Mouse (Mus musculus): ENCODE data around the gene Gm20696. TPM values are rescaled to one million over a fixed set of nuclear protein-coding genes. Genes with fewer than 3 reads are reported as not detected.

Gene Gm20696
- polyA plus RNA-seq, 1 experiment from 2014 or later, result 6.0 TPM

DNA sequence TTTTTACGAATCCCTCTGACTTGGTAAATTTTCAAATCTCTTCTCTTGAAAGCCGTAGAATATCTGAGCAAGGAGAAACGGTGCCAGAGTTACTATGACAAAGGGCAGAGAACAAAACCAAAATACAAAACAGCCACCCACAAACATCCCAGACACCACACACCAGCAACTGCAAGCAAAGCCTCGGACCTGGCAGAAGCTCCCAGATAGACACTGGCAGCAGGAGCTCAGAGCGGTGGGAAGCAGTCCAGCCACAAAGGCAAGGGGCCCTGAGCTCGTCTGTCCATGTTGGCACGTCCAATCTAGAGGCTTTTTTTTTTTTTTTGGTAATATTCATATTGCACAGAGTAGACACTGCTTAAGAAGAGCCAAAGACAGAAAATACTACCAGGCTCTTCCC, 202.7 kb downstream of the Gm20696 start:
- no peak for ATAC-seq (ENCODE audit: low FRiP score)
- DNase-seq (ENCODE audit: low spot score), result no peak
- H3K4me1 ChIP-seq (replicated peaks; ENCODE audit: control insufficient read depth, insufficient read depth, low read length), result no peaks in the 10 kb centered on the region
- H3K27me3 ChIP-seq (ENCODE audit: control insufficient read depth, insufficient read depth, low read length), result no peaks in the 10 kb centered on the region
- no peak overlapping the region for H3K4me3 ChIP-seq (ENCODE audit: low read depth, low read length)
- H3K9me3 ChIP-seq (ENCODE audit: control insufficient read depth, low read length), result no peaks in the 10 kb centered on the region
- no peak overlapping the region for H3K27ac ChIP-seq (ENCODE audit: low read depth, low read length)
- no peak overlapping the region for H3K4me2 ChIP-seq (replicated peaks; ENCODE audit: low read depth, low read length)
- H3K36me3 ChIP-seq (ENCODE audit: control insufficient read depth, insufficient read depth, low read length), result no peaks in the 10 kb centered on the region
- 90% methylated on average over 7 of the region's 7 CpGs for WGBS
- H3K9ac ChIP-seq (ENCODE audit: low read depth, low read length), result no peak overlapping the region

DNA sequence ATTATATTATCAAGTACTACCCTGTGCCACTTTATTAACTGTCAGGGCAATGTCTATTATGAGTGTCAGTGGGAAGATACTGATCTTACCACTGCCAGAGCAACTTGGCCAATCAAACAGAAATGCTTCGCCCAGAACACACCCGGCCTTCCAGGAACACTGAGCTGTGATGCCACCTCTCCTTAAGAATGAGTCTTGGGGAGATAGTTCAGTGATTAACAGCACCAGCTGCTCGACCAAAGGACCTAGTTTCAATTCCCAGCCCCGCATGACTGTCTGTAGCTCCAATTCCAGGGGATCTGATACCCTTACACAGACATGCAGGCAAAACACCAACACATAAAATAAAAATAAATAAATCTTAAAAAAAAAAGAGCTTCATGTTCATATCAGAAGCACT, 207.8 kb downstream of the Gm20696 start:
- H3K9me3 ChIP-seq (ENCODE audit: control insufficient read depth, low read length), result no peaks in the 10 kb centered on the region
- 90% methylated on average over 4 of the region's 4 CpGs for WGBS

DNA sequence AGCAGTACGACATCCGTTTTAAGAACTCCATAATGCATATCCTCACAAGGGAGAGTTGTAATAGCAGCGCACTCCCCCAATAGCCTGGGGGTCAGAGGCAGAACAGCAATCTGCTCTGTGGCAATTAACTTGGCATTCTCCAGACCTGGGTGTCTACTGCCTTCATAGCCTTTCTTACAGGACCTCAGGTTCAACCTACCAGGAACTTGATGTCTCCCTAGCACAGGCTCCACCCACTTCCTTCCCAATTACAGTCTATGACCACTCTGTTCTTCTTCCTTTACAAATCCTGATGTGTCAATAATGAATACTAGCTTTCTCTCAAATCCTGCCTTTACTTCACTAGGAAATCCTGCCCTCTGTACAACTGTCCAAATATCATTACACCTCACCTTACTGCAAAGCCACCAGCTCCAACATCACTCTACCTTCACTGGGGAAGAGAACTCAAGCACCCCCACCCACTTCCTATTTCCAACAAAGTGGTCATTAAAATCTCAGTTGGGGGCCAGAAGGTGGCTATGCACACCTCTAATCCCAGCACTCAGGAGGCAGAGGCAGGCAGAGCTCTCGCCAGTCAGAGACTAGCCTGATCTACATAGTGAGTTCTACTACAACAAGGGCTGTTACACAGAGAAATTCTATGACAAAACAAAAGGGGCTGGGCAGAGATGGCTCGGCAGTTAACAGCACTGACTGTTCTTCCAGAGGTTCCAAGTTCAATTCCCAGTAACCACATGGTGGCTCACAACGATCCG, 212.7 kb downstream of the Gm20696 start:
- 90% methylated on average over 7 of the region's 7 CpGs for WGBS

More for the DNA sequence above, 207.8 kb downstream of the Gm20696 start:
- Histone ChIP-seq H3K4me3 (ENCODE audit: low read depth, low read length) (no peak overlapping the region), H3K27ac (ENCODE audit: low read depth, low read length) (no peak overlapping the region), H3K36me3 (ENCODE audit: control insufficient read depth, insufficient read depth, low read length) (no peaks in the 10 kb centered on the region), H3K27me3 (ENCODE audit: control insufficient read depth, insufficient read depth, low read length) (no peaks in the 10 kb centered on the region), H3K9ac (ENCODE audit: low read depth, low read length) (no peak overlapping the region), H3K4me1 (replicated peaks; ENCODE audit: control insufficient read depth, insufficient read depth, low read length) (no peaks in the 10 kb centered on the region), H3K4me2 (replicated peaks; ENCODE audit: low read depth, low read length) (no peak overlapping the region)
- DNase-seq (ENCODE audit: low spot score) (no peak), ATAC-seq (ENCODE audit: low FRiP score) (no peak)

GRCm38 (mm10) chr6:99452638-99453185, 213.9 kb downstream of the Gm20696 start:
- Histone ChIP-seq H3K4me1 (replicated peaks; ENCODE audit: control insufficient read depth, insufficient read depth, low read length) (0 out of 2 replicates have a peak, but pooled peaks cover 2% of the 10 kb centered on the region), H3K4me2 (replicated peaks; ENCODE audit: low read depth, low read length) (no peak overlapping the region), H3K27me3 (ENCODE audit: control insufficient read depth, insufficient read depth, low read length) (no peaks in the 10 kb centered on the region), H3K36me3 (ENCODE audit: control insufficient read depth, insufficient read depth, low read length) (no peaks in the 10 kb centered on the region), H3K9me3 (ENCODE audit: control insufficient read depth, low read length) (no peaks in the 10 kb centered on the region), H3K9ac (ENCODE audit: low read depth, low read length) (no peak overlapping the region), H3K27ac (ENCODE audit: low read depth, low read length) (no peak overlapping the region), H3K4me3 (ENCODE audit: low read depth, low read length) (no peak overlapping the region)
- ATAC-seq (ENCODE audit: low FRiP score) (no peak), DNase-seq (ENCODE audit: low spot score) (no peak)
- WGBS, result 60% methylated on average over 2 of the region's 2 CpGs

More for the DNA sequence above, 212.7 kb downstream of the Gm20696 start:
- H3K27me3 ChIP-seq (ENCODE audit: control insufficient read depth, insufficient read depth, low read length), result no peaks in the 10 kb centered on the region
- ATAC-seq (ENCODE audit: low FRiP score), result no peak
- 0 out of 2 replicates have a peak, but pooled peaks cover 2% of the 10 kb centered on the region for H3K4me1 ChIP-seq (replicated peaks; ENCODE audit: control insufficient read depth, insufficient read depth, low read length)
- no peak overlapping the region for H3K9ac ChIP-seq (ENCODE audit: low read depth, low read length)
- DNase-seq (ENCODE audit: low spot score), result no peak
- no peak overlapping the region for H3K4me3 ChIP-seq (ENCODE audit: low read depth, low read length)
- H3K9me3 ChIP-seq (ENCODE audit: control insufficient read depth, low read length), result no peaks in the 10 kb centered on the region
- no peak overlapping the region for H3K4me2 ChIP-seq (replicated peaks; ENCODE audit: low read depth, low read length)
- H3K36me3 ChIP-seq (ENCODE audit: control insufficient read depth, insufficient read depth, low read length), result no peaks in the 10 kb centered on the region
- H3K27ac ChIP-seq (ENCODE audit: low read depth, low read length), result no peak overlapping the region

- Histone ChIP-seq H3K4me2 (replicated peaks; ENCODE audit: low read depth, low read length) (no peak overlapping the region), H3K27ac (ENCODE audit: low read depth, low read length) (no peak overlapping the region), H3K36me3 (ENCODE audit: control insufficient read depth, insufficient read depth, low read length) (no peaks in the 10 kb centered on the region), H3K9me3 (ENCODE audit: control insufficient read depth, low read length) (no peaks in the 10 kb centered on the region), H3K4me3 (ENCODE audit: low read depth, low read length) (no peak overlapping the region), H3K9ac (ENCODE audit: low read depth, low read length) (no peak overlapping the region), H3K4me1 (replicated peaks; ENCODE audit: control insufficient read depth, insufficient read depth, low read length) (0 out of 2 replicates have a peak, but pooled peaks cover 2% of the 10 kb centered on the region), H3K27me3 (ENCODE audit: control insufficient read depth, insufficient read depth, low read length) (no peaks in the 10 kb centered on the region)
- DNase-seq (ENCODE audit: low spot score), result no peak
- WGBS, result 60% methylated on average over 11 of the region's 11 CpGs
- no peak for ATAC-seq (ENCODE audit: low FRiP score)
Observed at GRCm38 (mm10) chr6:99451479-99451878, 215.1 kb downstream of the Gm20696 start.

DNA sequence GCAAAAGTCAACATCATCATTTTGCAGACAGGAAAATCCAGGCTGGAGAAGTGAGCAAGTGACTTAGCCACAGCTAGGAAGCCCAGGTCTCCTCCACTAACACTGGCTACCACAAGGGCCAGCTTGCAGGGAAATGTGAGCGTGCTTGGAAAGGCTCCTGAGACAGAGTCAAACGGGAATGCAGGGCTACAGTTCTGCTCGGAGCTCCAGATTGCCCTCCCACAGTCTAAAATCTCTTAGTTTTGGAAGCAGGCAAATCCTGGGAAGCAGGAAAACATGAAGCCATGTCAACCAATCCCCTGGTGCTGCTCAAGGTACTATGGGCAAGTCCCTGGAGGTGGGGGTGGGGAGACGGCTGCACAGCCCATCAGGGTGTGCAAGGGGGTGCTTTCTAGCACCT, 219.2 kb downstream of the Gm20696 start:
- no peaks in the 10 kb centered on the region for H3K27me3 ChIP-seq (ENCODE audit: control insufficient read depth, insufficient read depth, low read length)
- no peak for ATAC-seq (ENCODE audit: low FRiP score)
- WGBS, result 77% methylated on average over 4 of the region's 4 CpGs

DNA sequence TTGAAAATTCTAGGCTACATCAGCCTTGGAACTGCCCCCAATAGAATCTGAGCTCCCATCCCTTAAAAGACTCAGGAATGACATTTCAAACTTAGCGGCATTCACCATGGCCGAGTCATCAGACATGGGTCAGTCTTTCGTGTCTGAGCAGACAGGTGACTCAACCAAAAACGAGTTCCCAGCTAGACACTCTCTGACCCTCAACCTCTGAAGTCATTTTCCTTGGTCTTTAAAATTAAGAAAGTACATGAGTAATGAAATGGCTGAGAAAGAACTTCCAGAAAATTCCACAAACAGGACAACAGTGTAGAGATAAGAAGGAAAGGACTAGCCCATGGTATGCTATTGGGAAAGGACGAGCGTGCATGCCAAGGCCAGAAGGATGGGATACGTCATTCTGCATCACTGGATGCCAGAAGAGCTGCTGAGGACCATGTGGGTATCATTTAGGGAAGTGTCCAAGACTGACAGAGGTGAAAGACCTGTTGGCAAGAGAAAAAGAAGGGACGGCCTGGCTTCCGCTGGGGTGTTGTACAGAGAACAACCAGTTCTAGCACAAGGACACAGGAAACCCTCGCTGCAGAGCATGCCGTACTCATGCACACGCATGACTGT, 219.7 kb downstream of the Gm20696 start:
- H3K9ac ChIP-seq (ENCODE audit: low read depth, low read length), result no peak overlapping the region
- H3K27ac ChIP-seq (ENCODE audit: low read depth, low read length), result no peak overlapping the region
- no peaks in the 10 kb centered on the region for H3K9me3 ChIP-seq (ENCODE audit: control insufficient read depth, low read length)
- no peak overlapping the region for H3K4me2 ChIP-seq (replicated peaks; ENCODE audit: low read depth, low read length)
- H3K4me1 ChIP-seq (replicated peaks; ENCODE audit: control insufficient read depth, insufficient read depth, low read length), result 0 out of 2 replicates have a peak, but pooled peaks cover 2% of the 10 kb centered on the region
- H3K4me3 ChIP-seq (ENCODE audit: low read depth, low read length), result no peak overlapping the region
- H3K36me3 ChIP-seq (ENCODE audit: control insufficient read depth, insufficient read depth, low read length), result no peaks in the 10 kb centered on the region
- H3K27me3 ChIP-seq (ENCODE audit: control insufficient read depth, insufficient read depth, low read length), result no peaks in the 10 kb centered on the region
- ATAC-seq (ENCODE audit: low FRiP score) (no peak), DNase-seq (ENCODE audit: low spot score) (no peak)
- WGBS, result 94% methylated on average over 12 of the region's 12 CpGs

More for the DNA sequence above, 219.2 kb downstream of the Gm20696 start:
- DNase-seq (ENCODE audit: low spot score), result no peak
- H3K27ac ChIP-seq (ENCODE audit: low read depth, low read length), result no peak overlapping the region
- H3K4me3 ChIP-seq (ENCODE audit: low read depth, low read length), result no peak overlapping the region
- H3K36me3 ChIP-seq (ENCODE audit: control insufficient read depth, insufficient read depth, low read length), result no peaks in the 10 kb centered on the region
- 0 out of 2 replicates have a peak, but pooled peaks cover 2% of the 10 kb centered on the region for H3K4me1 ChIP-seq (replicated peaks; ENCODE audit: control insufficient read depth, insufficient read depth, low read length)
- H3K4me2 ChIP-seq (replicated peaks; ENCODE audit: low read depth, low read length), result no peak overlapping the region
- no peaks in the 10 kb centered on the region for H3K9me3 ChIP-seq (ENCODE audit: control insufficient read depth, low read length)
- H3K9ac ChIP-seq (ENCODE audit: low read depth, low read length), result no peak overlapping the region

- DNase-seq (ENCODE audit: low spot score), result no peak
- ATAC-seq (ENCODE audit: low FRiP score), result no peak
- H3K36me3 ChIP-seq (ENCODE audit: control insufficient read depth, insufficient read depth, low read length), result no peaks in the 10 kb centered on the region
- no peak overlapping the region for H3K27ac ChIP-seq (ENCODE audit: low read depth, low read length)
- no peaks in the 10 kb centered on the region for H3K9me3 ChIP-seq (ENCODE audit: control insufficient read depth, low read length)
- 79% methylated on average over 5 of the region's 5 CpGs for WGBS
- H3K4me3 ChIP-seq (ENCODE audit: low read depth, low read length), result no peak overlapping the region
- H3K4me1 ChIP-seq (replicated peaks; ENCODE audit: control insufficient read depth, insufficient read depth, low read length), result peaks cover 10% of the 10 kb centered on the region; the same call in 1 of the 2 replicates
- no peaks in the 10 kb centered on the region for H3K27me3 ChIP-seq (ENCODE audit: control insufficient read depth, insufficient read depth, low read length)
- H3K4me2 ChIP-seq (replicated peaks; ENCODE audit: low read depth, low read length), result no peak overlapping the region
- H3K9ac ChIP-seq (ENCODE audit: low read depth, low read length), result no peak overlapping the region
Observed at GRCm38 (mm10) chr6:99443460-99443859, 223.1 kb downstream of the Gm20696 start.
